ENCODE assay signal across 10 mouse cellular contexts in the genomic region with DNA sequence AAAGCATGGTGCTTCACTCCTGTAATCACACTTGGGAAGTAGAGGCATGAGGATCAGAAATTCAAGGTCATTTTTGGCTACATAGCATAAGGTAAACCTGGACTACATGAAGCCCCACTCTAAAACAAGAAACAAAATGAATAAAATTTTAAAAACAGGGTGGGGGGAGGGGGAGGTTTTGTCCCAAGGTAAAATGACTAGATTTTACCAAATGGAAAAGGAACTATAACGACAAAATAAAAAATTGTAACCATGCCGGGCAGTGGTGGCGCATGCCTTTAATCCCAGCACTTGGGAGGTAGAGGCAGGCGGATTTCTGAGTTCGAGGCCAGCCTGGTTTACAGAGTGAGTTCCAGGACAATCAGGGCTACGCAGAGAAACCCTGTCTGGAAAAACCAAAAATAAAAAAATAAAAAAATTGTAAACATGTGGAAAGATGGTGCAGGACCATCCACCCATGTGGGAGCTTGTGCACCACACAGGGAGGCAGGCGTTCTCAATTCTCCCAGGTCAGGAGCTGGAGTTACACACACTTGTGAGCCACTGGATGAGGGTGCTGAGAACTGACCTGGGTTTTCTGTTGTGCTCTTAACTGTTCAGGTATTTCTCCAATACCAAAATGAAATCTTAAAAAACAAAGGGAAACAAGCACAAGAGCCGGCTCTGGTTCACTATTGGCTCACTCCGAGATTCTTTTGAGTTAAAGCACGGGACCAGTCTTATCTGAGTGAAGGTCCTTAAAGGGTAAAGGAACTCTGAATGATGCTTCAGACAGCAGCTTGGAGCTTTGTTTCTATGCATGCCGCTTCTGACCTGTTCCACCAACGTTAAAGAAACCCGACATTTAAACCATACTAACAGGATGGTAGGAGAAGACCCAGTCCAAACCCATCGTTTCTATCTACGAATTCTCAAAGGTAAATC. TPM values are rescaled to one million over a fixed set of nuclear protein-coding genes. Genes with fewer than 3 reads are reported as not detected.
DNase-seq lines count a peak whose midpoint lies in the region; ATAC-seq and TF ChIP-seq lines count a peak whose summit lies in the region.
"Had no signal": no experiment of that assay in that cellular context is flagged by ENCODE, and none has a peak within 500 bp of the region (broad histone marks: within the 10 kb centered on the region; RNA-seq: fewer than 3 reads in every experiment).

No protein-coding gene starts in this region.

- no peak for TF ChIP-seq CTCF in intestine, postnatal 0 days (IDR thresholded peaks at IDR 0.05; ENCODE audit: low read depth)
- no peak for TF ChIP-seq CTCF in E14TG2a.4 (conservative IDR thresholded peaks at IDR 0.05; ENCODE audit: low read length)
- no peak for TF ChIP-seq CTCF in thymus, adult 2 months (IDR thresholded peaks at IDR 0.05; ENCODE audit: borderline replicate concordance, control insufficient read depth, extremely low read depth, insufficient read depth, low read length, poor library complexity)

- TF ChIP-seq POLR2A in limb, embryonic 14.5 days (IDR thresholded peaks at IDR 0.05; ENCODE audit: borderline replicate concordance, extremely low read depth, insufficient read depth, insufficient read length) = no peak
- no peak for TF ChIP-seq POLR2A in thymus, adult 2 months (IDR thresholded peaks at IDR 0.05; ENCODE audit: control insufficient read depth, extremely low read depth, insufficient read depth, low read length, poor library complexity)

- WGBS in intestine, embryonic 15.5 days = 88% methylated on average over 15 of the region's 15 CpGs
- 86% methylated on average over 15 of the region's 15 CpGs for WGBS in intestine, postnatal 0 days
- WGBS in limb, embryonic 14.5 days = 89% methylated on average over 15 of the region's 15 CpGs
- WGBS in thymus, adult 2 months = 94% methylated on average over 15 of the region's 15 CpGs

- H3K4me3 ChIP-seq in erythroblast, embryonic 14.5 days (replicated peaks) = peak overlapping the region; percentile 75
- H3K4me3 ChIP-seq in intestine, embryonic 15.5 days (replicated peaks) = no peak overlapping the region
- H3K4me3 ChIP-seq in intestine, postnatal 0 days (ENCODE audit: low read depth, low read length) = no peak overlapping the region
- H3K4me3 ChIP-seq in E14TG2a.4 (replicated peaks; ENCODE audit: low read length) = peak overlapping the region; percentile 79
- H3K4me3 ChIP-seq in limb, embryonic 14.5 days (replicated peaks; ENCODE audit: low read length) = no peak overlapping the region
- H3K4me3 ChIP-seq in thymus, adult 2 months (ENCODE audit: control insufficient read depth, insufficient read depth, low read length) = no peak overlapping the region

- H3K9ac ChIP-seq in intestine, embryonic 15.5 days = no peak overlapping the region
- no peak overlapping the region for H3K9ac ChIP-seq in intestine, postnatal 0 days (ENCODE audit: low read depth, low read length)
- no peak overlapping the region for H3K9ac ChIP-seq in limb, embryonic 14.5 days (ENCODE audit: low read depth, low read length, severe bottlenecking)

- DNase-seq in limb, embryonic 14.5 days (ENCODE audit: low spot score) = no peak
- DNase-seq in adrenal gland, postnatal 25 days = no peak
- no peak for DNase-seq in thymus, adult 2 months
- DNase-seq: kidney, postnatal 14 days had no signal

- peaks cover 82% of the 10 kb centered on the region for H3K4me1 ChIP-seq in erythroblast, embryonic 14.5 days (ENCODE audit: control insufficient read depth)
- H3K4me1 ChIP-seq in intestine, embryonic 15.5 days (replicated peaks) = peaks cover 9% of the 10 kb centered on the region
- H3K4me1 ChIP-seq in intestine, postnatal 0 days (replicated peaks; ENCODE audit: control insufficient read depth, insufficient read depth, low read length) = peaks cover 2% of the 10 kb centered on the region; the same call in 1 of the 2 replicates
- peaks cover 58% of the 10 kb centered on the region for H3K4me1 ChIP-seq in E14TG2a.4 (replicated peaks; ENCODE audit: low read depth, low read length)
- peaks cover 6% of the 10 kb centered on the region for H3K4me1 ChIP-seq in limb, embryonic 14.5 days (ENCODE audit: control insufficient read depth, insufficient read depth, low read length)
- H3K4me1 ChIP-seq in thymus, adult 2 months (replicated peaks; ENCODE audit: control insufficient read depth, insufficient read depth, low read length) = peaks cover 2% of the 10 kb centered on the region

- peak overlapping the region; percentile 72 for H3K4me2 ChIP-seq in intestine, embryonic 15.5 days (replicated peaks)
- no peak overlapping the region for H3K4me2 ChIP-seq in intestine, postnatal 0 days (replicated peaks; ENCODE audit: low read depth)
- H3K4me2 ChIP-seq in limb, embryonic 14.5 days (replicated peaks; ENCODE audit: low read depth, low read length, severe bottlenecking) = 0 out of 2 replicates have a peak overlapping the region, but pooled peaks have one; percentile 84

- no peaks in the 10 kb centered on the region for H3K27me3 ChIP-seq in erythroblast, embryonic 14.5 days (ENCODE audit: control insufficient read depth)
- H3K27me3 ChIP-seq in intestine, embryonic 15.5 days (replicated peaks) = no peaks in the 10 kb centered on the region
- no peaks in the 10 kb centered on the region for H3K27me3 ChIP-seq in intestine, postnatal 0 days (replicated peaks; ENCODE audit: control insufficient read depth, insufficient read depth, low read length)
- no peaks in the 10 kb centered on the region for H3K27me3 ChIP-seq in E14TG2a.4 (ENCODE audit: insufficient read depth, low read length)
- no peaks in the 10 kb centered on the region for H3K27me3 ChIP-seq in limb, embryonic 14.5 days (ENCODE audit: control insufficient read depth, insufficient read depth, low read length)
- H3K27me3 ChIP-seq in thymus, adult 2 months (ENCODE audit: control insufficient read depth, insufficient read depth, low read length) = no peaks in the 10 kb centered on the region

- no peak overlapping the region for H3K27ac ChIP-seq in intestine, embryonic 15.5 days
- no peak overlapping the region for H3K27ac ChIP-seq in intestine, postnatal 0 days (ENCODE audit: low read depth, low read length)
- no peak overlapping the region for H3K27ac ChIP-seq in limb, embryonic 14.5 days (replicated peaks; ENCODE audit: low read depth, low read length)
- no peak overlapping the region for H3K27ac ChIP-seq in thymus, adult 2 months (ENCODE audit: control insufficient read depth, insufficient read depth, low read length)

- H3K36me3 ChIP-seq in erythroblast, embryonic 14.5 days (ENCODE audit: control insufficient read depth) = peaks cover 7% of the 10 kb centered on the region
- H3K36me3 ChIP-seq in intestine, embryonic 15.5 days = no peaks in the 10 kb centered on the region
- no peaks in the 10 kb centered on the region for H3K36me3 ChIP-seq in intestine, postnatal 0 days (ENCODE audit: control insufficient read depth, insufficient read depth)
- peaks cover 17% of the 10 kb centered on the region for H3K36me3 ChIP-seq in E14TG2a.4 (ENCODE audit: insufficient read depth, low read length)
- no peaks in the 10 kb centered on the region for H3K36me3 ChIP-seq in limb, embryonic 14.5 days (ENCODE audit: control insufficient read depth, insufficient read depth, low read length)
- H3K36me3 ChIP-seq in thymus, adult 2 months (ENCODE audit: control insufficient read depth, insufficient read depth, low read length) = no peaks in the 10 kb centered on the region

- no peak for ATAC-seq in erythroblast, adult 5-6 weeks (replicated peaks; ENCODE audit: low FRiP score, poor library complexity, severe bottlenecking)
- no peak for ATAC-seq in intestine, embryonic 15.5 days
- no peak for ATAC-seq in intestine, postnatal 0 days
- no peak for ATAC-seq in limb, embryonic 14.5 days (ENCODE audit: low FRiP score, low read depth)
- ATAC-seq: forebrain, embryonic 14.5 days had no signal

- no peaks in the 10 kb centered on the region for H3K9me3 ChIP-seq in erythroblast, embryonic 14.5 days (ENCODE audit: control insufficient read depth, low read length)
- H3K9me3 ChIP-seq in intestine, embryonic 15.5 days = no peaks in the 10 kb centered on the region
- no peaks in the 10 kb centered on the region for H3K9me3 ChIP-seq in intestine, postnatal 0 days (ENCODE audit: control insufficient read depth)
- H3K9me3 ChIP-seq in E14TG2a.4 (ENCODE audit: low read length) = no peaks in the 10 kb centered on the region
- no peaks in the 10 kb centered on the region for H3K9me3 ChIP-seq in limb, embryonic 14.5 days (ENCODE audit: control insufficient read depth, low read length)

RNA-seq across cellular contexts. Expression of gene Pfas, which starts 2.4 kb away (rescaled TPM):
- 0.78 and 0.81 TPM in 2 replicates for polyA plus RNA-seq in erythroblast, embryonic 14.5 days (2012)
- total RNA-seq in erythroblast, adult 5-6 weeks (2015; ENCODE audit: low replicate concordance) = 19.6 and 51.7 TPM in 2 replicates
- total RNA-seq in erythroblast, adult 5-6 weeks (2017; ENCODE audit: low replicate concordance) = 18.3 and 36.7 TPM in 2 replicates
- 29.7 and 32.1 TPM in 2 replicates for polyA plus RNA-seq in intestine, embryonic 15.5 days (2015; fragmentation: Nextera tagmentation; extraction: Ambion mirVana)
- 6.4 and 7.2 TPM in 2 replicates for polyA plus RNA-seq in intestine, postnatal 0 days (2015; fragmentation: Nextera tagmentation; extraction: Ambion mirVana)
- 27.0 and 35.6 TPM in 2 replicates for polyA plus RNA-seq in limb, embryonic 14.5 days (2012; rRNA removed)
- 22.0 and 25.6 TPM in 2 replicates for polyA plus RNA-seq in limb, embryonic 14.5 days (2014; fragmentation: Nextera tagmentation; extraction: Ambion mirVana)
- total RNA-seq in adrenal gland, postnatal 25 days (2021) = 39.7 and 40.1 TPM in 2 replicates
- 28.5 and 43.0 TPM in 2 replicates for polyA plus RNA-seq in thymus, adult 2 months (2012; rRNA removed)

RNA-seq across cellular contexts. Expression of gene Ctc1, which starts 5.0 kb away (rescaled TPM):
- polyA plus RNA-seq in erythroblast, embryonic 14.5 days (2012) = 13.5 and 27.1 TPM in 2 replicates
- 14.4 and 26.5 TPM in 2 replicates for total RNA-seq in erythroblast, adult 5-6 weeks (2015; ENCODE audit: low replicate concordance)
- 6.4 and 8.9 TPM in 2 replicates for total RNA-seq in erythroblast, adult 5-6 weeks (2017; ENCODE audit: low replicate concordance)
- 35.1 and 38.6 TPM in 2 replicates for polyA plus RNA-seq in intestine, embryonic 15.5 days (2015; fragmentation: Nextera tagmentation; extraction: Ambion mirVana)
- polyA plus RNA-seq in intestine, postnatal 0 days (2015; fragmentation: Nextera tagmentation; extraction: Ambion mirVana) = 9.4 and 10.7 TPM in 2 replicates
- 76.4 and 110 TPM in 2 replicates for polyA plus RNA-seq in limb, embryonic 14.5 days (2012; rRNA removed)
- 44.6 and 49.1 TPM in 2 replicates for polyA plus RNA-seq in limb, embryonic 14.5 days (2014; fragmentation: Nextera tagmentation; extraction: Ambion mirVana)
- 32.9 and 33.9 TPM in 2 replicates for total RNA-seq in adrenal gland, postnatal 25 days (2021)
- 57.8 and 64.4 TPM in 2 replicates for polyA plus RNA-seq in thymus, adult 2 months (2012; rRNA removed)

RNA-seq across cellular contexts. Expression of gene Aurkb, which starts 34.8 kb away (rescaled TPM):
- 20.3 and 26.6 TPM in 2 replicates for polyA plus RNA-seq in erythroblast, embryonic 14.5 days (2012)
- total RNA-seq in erythroblast, adult 5-6 weeks (2015; ENCODE audit: low replicate concordance) = 32.9 and 35.3 TPM in 2 replicates
- total RNA-seq in erythroblast, adult 5-6 weeks (2017; ENCODE audit: low replicate concordance) = 74.0 and 102 TPM in 2 replicates
- 133 and 135 TPM in 2 replicates for polyA plus RNA-seq in intestine, embryonic 15.5 days (2015; fragmentation: Nextera tagmentation; extraction: Ambion mirVana)
- 24.3 and 26.2 TPM in 2 replicates for polyA plus RNA-seq in intestine, postnatal 0 days (2015; fragmentation: Nextera tagmentation; extraction: Ambion mirVana)
- polyA plus RNA-seq in limb, embryonic 14.5 days (2012; rRNA removed) = 124 and 144 TPM in 2 replicates
- polyA plus RNA-seq in limb, embryonic 14.5 days (2014; fragmentation: Nextera tagmentation; extraction: Ambion mirVana) = 109 and 116 TPM in 2 replicates
- 9.7 and 11.8 TPM in 2 replicates for total RNA-seq in adrenal gland, postnatal 25 days (2021)
- polyA plus RNA-seq in thymus, adult 2 months (2012; rRNA removed) = 192 and 276 TPM in 2 replicates

RNA-seq across cellular contexts. Expression of gene Rangrf, which starts 35.7 kb away (rescaled TPM):
- polyA plus RNA-seq in erythroblast, embryonic 14.5 days (2012) = 0.13 and 0.15 TPM in 2 replicates
- 11.5 and 18.8 TPM in 2 replicates for total RNA-seq in erythroblast, adult 5-6 weeks (2015; ENCODE audit: low replicate concordance)
- 5.0 and 16.0 TPM in 2 replicates for total RNA-seq in erythroblast, adult 5-6 weeks (2017; ENCODE audit: low replicate concordance)
- polyA plus RNA-seq in intestine, embryonic 15.5 days (2015; fragmentation: Nextera tagmentation; extraction: Ambion mirVana) = 61.4 and 62.2 TPM in 2 replicates
- 13.6 and 16.5 TPM in 2 replicates for polyA plus RNA-seq in intestine, postnatal 0 days (2015; fragmentation: Nextera tagmentation; extraction: Ambion mirVana)
- polyA plus RNA-seq in limb, embryonic 14.5 days (2012; rRNA removed) = 42.8 and 46.7 TPM in 2 replicates
- 43.4 and 46.3 TPM in 2 replicates for polyA plus RNA-seq in limb, embryonic 14.5 days (2014; fragmentation: Nextera tagmentation; extraction: Ambion mirVana)
- 20.7 and 22.4 TPM in 2 replicates for total RNA-seq in adrenal gland, postnatal 25 days (2021)
- 22.0 and 28.0 TPM in 2 replicates for polyA plus RNA-seq in thymus, adult 2 months (2012; rRNA removed)

RNA-seq across cellular contexts. Expression of gene Slc25a35, which starts 42.7 kb away (rescaled TPM):
- not detected in 2 replicates for polyA plus RNA-seq in erythroblast, embryonic 14.5 days (2012)
- 0.84 and 8.3 TPM in 2 replicates for total RNA-seq in erythroblast, adult 5-6 weeks (2015; ENCODE audit: low replicate concordance)
- total RNA-seq in erythroblast, adult 5-6 weeks (2017; ENCODE audit: low replicate concordance) = 0.94 TPM in 1 of 2 replicates, not detected in the other
- 2.7 and 2.8 TPM in 2 replicates for polyA plus RNA-seq in intestine, embryonic 15.5 days (2015; fragmentation: Nextera tagmentation; extraction: Ambion mirVana)
- 1.9 and 2.3 TPM in 2 replicates for polyA plus RNA-seq in intestine, postnatal 0 days (2015; fragmentation: Nextera tagmentation; extraction: Ambion mirVana)
- polyA plus RNA-seq in limb, embryonic 14.5 days (2012; rRNA removed) = 4.7 and 6.9 TPM in 2 replicates
- 2.8 TPM in 2 replicates for polyA plus RNA-seq in limb, embryonic 14.5 days (2014; fragmentation: Nextera tagmentation; extraction: Ambion mirVana)
- 32.0 and 35.4 TPM in 2 replicates for total RNA-seq in adrenal gland, postnatal 25 days (2021)
- polyA plus RNA-seq in thymus, adult 2 months (2012; rRNA removed) = 27.1 and 27.6 TPM in 2 replicates

Comparison
In these comparisons a context has a peak if more than half of its experiments do, and no peak if none do; other contexts are left out.
1. H3K4me3 ChIP-seq: peak in erythroblast, embryonic 14.5 days (single experiment) and E14TG2a.4 (single experiment); none in intestine, embryonic 15.5 days (single experiment), intestine, postnatal 0 days (single experiment), limb, embryonic 14.5 days (single experiment) and thymus, adult 2 months (single experiment).